ENCODE assay signal across 15 mouse cellular contexts in genomic region chr2:127839425-127839824, GRCm38 (mm10). TPM values are rescaled to one million over a fixed set of nuclear protein-coding genes. Genes with fewer than 3 reads are reported as not detected.
"Had no signal": no experiment of that assay in that cellular context is flagged by ENCODE, and none has a peak within 500 bp of the region (broad histone marks: within the 10 kb centered on the region; RNA-seq: fewer than 3 reads in every experiment).

No protein-coding gene starts in this region.

- H3K36me3 ChIP-seq: limb, embryonic 15.5 days; liver, embryonic 12.5 days; lung, embryonic 15.5 days had no signal

- H3K9me3 ChIP-seq: limb, embryonic 15.5 days; liver, embryonic 12.5 days; lung, embryonic 15.5 days had no signal

- DNase-seq: kidney, adult 9 months; kidney, postnatal 36 days; layer of hippocampus, adult 9-11 months; layer of hippocampus, postnatal 36 days; lung, postnatal 36 days; right cerebral cortex, postnatal 14 days; thymus, postnatal 4 days had no signal

- H3K4me1 ChIP-seq: limb, embryonic 15.5 days; liver, embryonic 12.5 days; lung, embryonic 15.5 days had no signal

- H3K4me3 ChIP-seq: limb, embryonic 15.5 days; liver, embryonic 12.5 days; lung, embryonic 15.5 days had no signal

- H3K27ac ChIP-seq: kidney, postnatal 0 days; limb, embryonic 15.5 days; liver, embryonic 12.5 days; lung, embryonic 15.5 days had no signal

RNA-seq across cellular contexts. Expression of gene Acoxl, which starts 0.7 kb away (rescaled TPM):
- total RNA-seq: layer of hippocampus, adult 18-20 months; layer of hippocampus, postnatal 36 days; left cerebral cortex, adult 8-10 months; left cerebral cortex, postnatal 25 days had no signal
- polyA plus RNA-seq: midbrain, embryonic 16.5 days had no signal
